In genomic region chr4:98335726-98336125, GRCm38 (mm10) we compare ENCODE assay signal across 18 mouse cellular contexts.
"Had no signal": no experiment of that assay in that cellular context is flagged by ENCODE, and none has a peak within 500 bp of the region (broad histone marks: within the 10 kb centered on the region; RNA-seq: fewer than 3 reads in every experiment).

No protein-coding gene starts in this region.

- H3K9me3 ChIP-seq: lung, embryonic 15.5 days; midbrain, embryonic 12.5 days; neural tube, embryonic 12.5 days; stomach, embryonic 15.5 days had no signal

- DNase-seq: liver, postnatal 0 days; lung, adult 2 months; lung, postnatal 14 days; lung, postnatal 36 days; midbrain, embryonic 14.5 days; right cerebral cortex, postnatal 14 days; thymus, adult 2 months; thymus, postnatal 25 days; thymus, postnatal 4 days had no signal

- H3K9ac ChIP-seq: liver, postnatal 0 days; lung, embryonic 15.5 days; midbrain, embryonic 12.5 days; neural tube, embryonic 12.5 days; stomach, embryonic 15.5 days had no signal

- H3K4me1 ChIP-seq: lung, embryonic 15.5 days; megakaryocyte, embryonic 14.5 days had no signal

- H3K36me3 ChIP-seq: lung, embryonic 15.5 days; midbrain, embryonic 12.5 days; neural tube, embryonic 12.5 days; stomach, embryonic 15.5 days had no signal

- H3K4me2 ChIP-seq: lung, embryonic 15.5 days; midbrain, embryonic 12.5 days; neural tube, embryonic 12.5 days; stomach, embryonic 15.5 days had no signal

- ATAC-seq: liver, postnatal 0 days; lung, postnatal 0 days; midbrain, embryonic 16.5 days had no signal

- H3K27ac ChIP-seq: lung, embryonic 15.5 days; macrophage; midbrain, embryonic 12.5 days; neural tube, embryonic 12.5 days; stomach, embryonic 15.5 days; stomach, postnatal 0 days had no signal

- H3K4me3 ChIP-seq: lung, embryonic 15.5 days; megakaryocyte, embryonic 14.5 days; midbrain, embryonic 12.5 days; neural tube, embryonic 12.5 days; stomach, embryonic 15.5 days had no signal

- H3K27me3 ChIP-seq: lung, embryonic 15.5 days; megakaryocyte, embryonic 14.5 days; midbrain, embryonic 12.5 days; neural tube, embryonic 12.5 days; stomach, embryonic 15.5 days had no signal
